Mouse (Mus musculus) 3T3-L1 (cell line): Measurements from ENCODE around the gene Mmaa.

Source experiments
- DNase-seq: peaks from one replicate; pipeline ENCODE4 v3.0.0-alpha.2; 2015; ENCODE audit warnings: low read depth, low spot score

Mmaa gene

GRCm38 (mm10) chr8:79222752-79223141 is 72.0 kb downstream of the Mmaa start:
- no peak for DNase-seq

- DNase-seq = peak; percentile 90
Measured at GRCm38 (mm10) chr8:79222106-79222751, 72.5 kb downstream of the Mmaa start.
